Mouse (Mus musculus) urinary bladder, adult 18-20 months (tissue): ENCODE measurements at regions not wholly inside any gene's neighbourhood (a gene's known extent, or its start where the extent isn't known, plus 50 kb on each side); places are given as distances from the start of the nearest gene placed in this dataset.
"Not testable (repeated sequence)": the region's sequence is repeated elsewhere in the genome, so short reads cannot be mapped to it uniquely, and the experiment has no call there.

ENCODE experiments used
- DNase-seq, 2 experiments: peaks; one replicate each; pipeline ENCODE4 v3.0.0; 2022; ENCODE audit warnings: low spot score in 2 of 2, mixed read lengths in 2 of 2

DNA sequence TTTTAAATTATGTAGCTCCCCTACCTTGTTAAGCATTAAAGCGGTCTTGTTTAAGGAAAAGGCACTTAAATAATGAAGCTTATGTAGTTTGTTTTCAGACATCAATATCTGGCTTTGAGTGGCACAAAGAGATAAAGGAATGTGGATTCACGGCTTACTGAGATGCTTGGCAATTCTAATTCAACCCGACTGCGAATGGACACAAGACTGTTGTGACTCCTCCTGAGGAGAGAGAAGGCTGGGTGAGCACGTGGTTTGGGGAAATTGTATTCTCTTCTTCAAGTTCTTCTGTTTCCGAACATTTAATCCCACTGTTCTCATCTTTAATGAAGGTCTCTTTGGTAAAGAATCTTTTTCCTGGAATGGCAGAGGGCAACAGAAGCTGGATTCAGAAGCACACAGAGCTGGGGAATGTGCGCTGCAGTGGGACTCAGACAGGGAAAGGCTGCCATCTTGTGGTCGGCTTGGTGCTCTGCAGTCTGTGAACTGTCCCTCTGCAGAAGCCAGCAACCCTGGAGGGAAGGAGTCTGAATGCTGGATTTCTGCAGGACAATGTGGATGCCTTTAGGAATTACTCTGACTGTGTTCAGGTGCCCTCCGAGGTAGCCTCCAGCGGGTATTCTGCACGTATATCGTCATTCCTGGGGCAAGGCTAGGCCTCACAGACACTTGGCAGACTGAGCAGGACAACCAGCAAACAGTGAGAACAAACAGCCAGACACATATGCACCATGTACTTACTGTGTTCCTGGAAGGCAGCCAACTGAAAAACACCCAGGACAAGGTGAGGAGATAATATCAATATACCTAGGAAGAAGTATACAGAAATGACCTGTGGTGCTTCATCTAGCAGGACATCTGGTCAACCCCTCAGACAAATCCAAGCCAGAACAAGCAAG is 54.0 kb upstream of the Pax1 start:
- peak; percentile 14 to 51 for DNase-seq

GRCm38 (mm10) chr2:147306728-147307127 is 55.0 kb upstream of the Pax1 start:
- no peak for DNase-seq

GRCm38 (mm10) chr2:147305262-147305661 is 56.5 kb upstream of the Pax1 start:
- DNase-seq, result no peak

DNA sequence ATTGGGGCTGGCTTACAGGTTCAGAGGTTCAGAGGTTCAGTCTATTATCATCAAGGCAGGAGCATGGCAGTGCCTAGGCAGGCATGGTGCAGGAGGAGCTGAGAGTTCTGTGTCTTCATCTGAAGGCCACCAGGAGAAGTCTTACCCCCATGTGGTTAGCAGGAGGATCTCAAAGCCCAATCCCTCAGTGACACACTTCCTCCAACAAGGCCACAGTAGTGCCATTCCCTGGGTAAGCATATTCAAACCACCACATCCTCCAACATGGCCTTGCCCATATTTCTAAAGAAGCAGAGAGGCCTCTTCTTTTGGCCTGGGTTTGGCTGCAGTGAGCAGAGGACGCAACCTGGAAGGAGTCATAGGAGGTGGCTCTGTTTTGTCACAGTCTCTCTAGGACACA is 61.2 kb upstream of the Pax1 start:
- DNase-seq, result no peak

GRCm38 (mm10) chr2:147299359-147299758 is 62.4 kb upstream of the Pax1 start:
- DNase-seq, result no peak

DNA sequence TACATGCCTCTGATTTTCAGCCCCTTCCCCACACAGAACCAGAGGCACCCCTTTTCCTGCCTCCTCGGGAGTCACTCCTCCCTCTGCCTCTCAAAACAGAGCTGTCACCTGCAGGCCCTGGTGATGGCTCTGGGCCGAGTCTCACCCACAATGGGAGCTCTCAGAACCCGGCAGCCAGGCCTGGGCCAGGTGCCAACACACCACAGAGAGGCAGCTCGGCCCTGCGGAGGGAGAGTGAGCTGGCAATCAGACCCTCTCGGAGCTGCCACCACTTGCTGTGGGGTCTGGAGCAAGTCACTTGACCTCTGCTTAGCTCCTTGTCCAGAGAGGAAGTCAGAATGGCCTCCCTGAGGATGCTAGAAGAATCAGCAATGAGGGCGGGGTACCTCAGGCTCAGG is 63.2 kb upstream of the Pax1 start:
- DNase-seq, result no peak

- no peak for DNase-seq
Measured at GRCm38 (mm10) chr2:147297876-147298498, 63.7 kb upstream of the Pax1 start.

- not testable (repeated sequence) for DNase-seq
Measured at GRCm38 (mm10) chr2:147294926-147295325, 66.8 kb upstream of the Pax1 start.

DNA sequence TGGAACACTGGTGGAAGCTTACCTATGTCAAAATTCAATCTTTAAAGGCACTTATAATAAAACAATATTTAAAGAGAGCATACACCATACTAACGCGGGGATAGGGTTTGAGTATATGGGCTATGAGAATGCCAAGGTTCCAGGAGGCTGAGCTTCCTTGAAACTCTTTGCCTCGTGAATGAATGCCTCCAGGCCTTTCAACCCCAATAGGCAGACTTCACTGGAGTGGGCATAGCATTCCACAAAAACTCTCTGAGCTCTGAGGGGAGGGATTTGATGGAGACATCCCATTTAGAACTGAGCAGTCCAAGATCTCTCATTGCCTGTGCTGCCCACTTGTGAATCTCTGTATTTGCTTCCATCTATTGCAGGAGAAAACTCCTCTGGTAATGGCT is 68.4 kb upstream of the Pax1 start:
- DNase-seq, result no peak

GRCm38 (mm10) chr2:147292387-147293293 is 69.1 kb upstream of the Pax1 start:
- no peak for DNase-seq

GRCm38 (mm10) chr2:147283390-147283789 is 78.3 kb upstream of the Pax1 start:
- no peak for DNase-seq

- no peak for DNase-seq
Measured at GRCm38 (mm10) chr2:147277636-147278035, 83.6 kb upstream of the Nkx2-2 start.

DNA sequence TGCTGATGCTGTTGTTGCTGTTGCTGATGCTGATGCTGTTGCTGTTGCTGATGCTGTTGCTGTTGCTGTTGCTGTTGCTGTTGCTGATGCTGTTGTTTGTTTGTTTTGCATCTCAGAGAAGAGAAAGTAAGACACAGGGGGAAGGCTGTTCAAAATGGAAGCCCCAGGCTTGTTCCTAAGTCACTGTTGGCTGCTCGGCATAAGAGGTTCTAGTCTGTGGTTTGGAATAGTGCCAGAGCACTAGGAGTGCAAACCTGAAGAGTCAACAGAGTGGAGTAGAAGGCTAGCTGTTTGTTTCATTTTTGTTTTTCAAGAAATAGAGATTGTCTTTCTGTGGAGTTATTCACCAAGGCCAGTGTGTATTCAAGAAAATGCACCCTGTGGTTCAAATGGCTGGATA is 75.1 kb upstream of the Nkx2-2 start:
- DNase-seq, result no peak

DNA sequence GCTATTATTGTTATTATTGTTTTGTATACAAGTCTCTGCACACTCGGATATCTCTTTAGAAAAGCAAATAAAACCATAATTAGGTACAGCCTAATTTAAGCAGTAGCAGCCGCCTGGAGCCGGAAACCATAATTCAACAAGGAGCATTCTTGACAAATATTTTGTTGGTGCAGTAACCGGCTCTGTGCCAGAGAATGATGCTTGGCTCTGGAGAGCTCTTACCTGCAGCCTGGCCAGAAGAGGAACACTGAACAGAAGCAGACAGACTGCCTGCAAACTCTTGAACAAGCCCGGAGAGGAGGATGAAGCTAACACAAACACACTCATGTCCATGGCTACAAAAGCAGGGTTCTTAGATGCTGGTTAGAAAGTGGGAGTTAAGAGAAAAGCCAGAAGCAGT is 73.9 kb upstream of the Nkx2-2 start:
- no peak for DNase-seq

DNA sequence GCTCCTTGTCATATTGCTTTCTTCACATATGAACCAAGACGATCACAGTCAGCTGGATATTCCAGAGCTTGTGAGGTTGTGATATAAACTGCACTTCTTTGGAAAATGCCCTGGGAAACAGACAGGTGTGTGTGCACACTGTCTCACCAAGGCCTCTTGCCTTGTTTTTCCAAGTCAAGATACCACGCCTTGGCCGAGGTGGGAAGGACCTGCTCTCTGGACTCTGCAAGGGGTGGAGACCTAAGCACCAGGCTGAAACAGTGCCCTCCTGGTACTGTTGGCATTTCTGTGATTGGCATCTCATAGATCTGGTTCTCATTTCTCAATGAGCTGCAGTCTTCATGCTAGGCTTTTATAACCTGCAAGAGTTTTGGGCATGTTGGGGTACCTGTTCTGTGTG is 73.2 kb upstream of the Nkx2-2 start:
- no peak for DNase-seq

DNA sequence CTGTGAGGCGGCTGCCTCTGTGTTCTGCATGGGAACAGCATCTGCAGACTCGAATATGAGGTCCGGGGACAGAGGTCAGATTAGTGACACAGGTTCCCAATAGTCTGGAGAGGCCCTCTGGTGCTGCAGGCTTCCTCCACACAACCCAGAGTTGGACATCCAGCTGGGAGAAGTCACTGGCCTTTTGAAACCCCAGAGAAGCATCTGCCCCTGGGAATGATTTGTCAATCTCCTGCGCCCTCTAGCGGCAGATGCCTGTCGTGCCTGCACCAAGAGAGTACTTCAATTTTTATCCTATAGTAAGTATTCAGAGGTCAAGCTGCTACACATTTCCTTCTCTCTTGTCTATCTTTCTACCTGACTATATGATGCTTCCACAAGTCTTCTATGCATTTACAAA is 62.7 kb upstream of the Nkx2-2 start:
- DNase-seq, result peak; percentile 12 to 33

DNA sequence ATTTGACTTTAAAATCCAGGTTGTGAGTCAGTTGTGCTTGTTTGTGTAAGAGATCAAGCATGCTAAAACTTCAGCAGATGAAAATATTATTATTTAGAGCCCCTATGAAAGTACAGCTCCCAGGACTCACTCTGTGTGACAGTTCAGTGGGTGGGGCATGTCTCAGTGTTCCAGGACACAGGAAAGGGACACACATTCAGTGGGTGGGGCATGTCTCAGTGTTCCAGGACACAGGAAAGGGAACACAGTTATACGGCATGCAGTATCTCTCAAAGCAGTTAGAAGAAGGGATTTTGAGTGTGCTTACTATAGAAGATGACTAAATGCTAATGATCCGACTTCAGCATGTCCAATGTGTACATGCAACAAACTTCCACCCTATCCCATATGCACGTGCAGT is 60.9 kb upstream of the Nkx2-2 start:
- DNase-seq, result no peak

DNA sequence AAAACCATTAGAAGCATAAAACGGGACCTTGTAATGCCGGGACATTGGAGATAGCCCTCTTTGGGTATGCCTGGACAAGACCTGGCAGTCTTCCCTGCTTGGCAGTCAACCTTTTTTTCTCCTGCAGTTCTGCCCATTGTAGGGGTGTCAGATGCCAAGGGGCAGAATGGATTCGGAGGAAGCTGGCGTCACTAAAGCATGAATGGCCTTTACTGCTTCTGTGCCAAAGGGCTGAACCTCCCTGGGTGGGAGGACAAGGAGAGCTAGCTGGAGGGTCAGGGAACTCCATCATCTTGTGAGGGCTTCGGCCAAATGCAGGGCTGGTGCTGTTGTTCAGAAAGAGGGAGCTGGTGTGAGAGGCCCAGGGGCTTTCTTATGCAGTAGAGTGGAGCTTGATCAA is 60.1 kb upstream of the Nkx2-2 start:
- DNase-seq, result no peak

GRCm38 (mm10) chr2:147247981-147248514 is 54.0 kb upstream of the Nkx2-2 start:
- no peak for DNase-seq

DNA sequence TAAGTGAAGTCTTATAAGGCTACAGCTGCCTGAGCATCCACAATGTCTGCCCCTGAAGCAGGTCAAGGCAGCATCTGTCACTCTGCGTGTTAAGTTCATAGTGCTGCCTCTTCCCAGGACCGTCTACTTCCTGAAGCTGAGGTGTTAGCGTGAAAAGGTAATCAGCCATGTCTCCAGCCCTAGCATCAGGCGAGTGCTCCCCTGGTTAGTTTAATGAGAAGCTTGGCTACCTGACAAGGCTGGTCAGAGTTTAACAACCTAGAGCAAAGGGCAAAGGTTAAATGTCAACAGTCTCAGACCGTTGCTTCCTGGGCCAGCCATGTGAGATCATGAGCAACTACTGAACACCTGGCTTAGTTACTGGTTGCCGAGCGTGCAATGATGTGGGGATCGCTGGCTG is 53.2 kb upstream of the Nkx2-2 start:
- no peak for DNase-seq

- DNase-seq, result no peak
Measured at GRCm38 (mm10) chr2:147244406-147244805, 50.4 kb upstream of the Nkx2-2 start.
